1 mouse cellular context compared by ENCODE assay signal in the genomic region with DNA sequence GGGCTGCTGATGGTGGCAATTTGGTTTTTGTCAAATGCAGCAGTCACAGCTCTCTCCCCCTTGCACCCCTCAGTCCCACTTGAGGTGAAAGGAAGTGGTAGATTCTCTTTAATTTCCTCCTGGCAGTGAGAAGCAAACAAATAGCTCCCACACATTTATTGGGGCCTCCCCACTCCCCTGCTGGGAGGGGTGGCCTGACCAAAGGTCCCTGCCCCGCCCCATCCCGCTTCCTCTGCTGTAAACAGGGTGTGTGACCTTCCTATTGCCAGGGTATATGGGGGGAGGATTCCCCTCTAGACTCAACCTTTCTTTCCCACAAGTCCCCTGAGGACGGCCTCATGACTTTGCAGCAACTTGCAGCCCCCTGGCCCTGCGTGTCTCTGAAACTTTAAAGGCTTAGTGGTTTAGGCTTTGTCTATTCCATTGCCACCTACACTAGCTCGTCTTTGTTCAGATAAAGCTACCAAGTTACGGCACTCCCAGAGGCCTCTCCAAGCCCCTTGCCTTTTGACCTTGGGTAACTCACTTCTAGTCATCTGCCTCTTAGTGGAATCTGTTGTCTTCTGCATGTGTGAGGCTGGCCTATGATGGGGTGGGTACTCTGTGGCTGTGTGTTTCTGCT.
TF ChIP-seq lines count a peak whose summit lies in the region.

No protein-coding gene starts in this region.

TF ChIP-seq in CH12.LX, 34 proteins besides CTCF, POLR2A, EP300 and RAD21 (continued from another document):
- no peak for TF ChIP-seq JUND (conservative IDR thresholded peaks at IDR 0.05; ENCODE audit: low read depth, low read length)
- 0 out of 2 replicates have a peak, but pooled peaks have one; percentile 19 for TF ChIP-seq MXI1 (IDR thresholded peaks at IDR 0.05; ENCODE audit: low read depth, low read length)
- 0 out of 2 replicates have a peak, but pooled peaks have one; percentile 61 for TF ChIP-seq UBTF (IDR thresholded peaks at IDR 0.05; ENCODE audit: low read depth, low read length)
- TF ChIP-seq MAZ (IDR thresholded peaks at IDR 0.05; ENCODE audit: low read depth, low read length), result peak; percentile 97
- peak; percentile 45; the same call in 1 of the 2 replicates for TF ChIP-seq HCFC1 (IDR thresholded peaks at IDR 0.05; ENCODE audit: low read depth, low read length)
- peak; percentile 65 for TF ChIP-seq CHD2 (IDR thresholded peaks at IDR 0.05; ENCODE audit: low read length)
- TF ChIP-seq ZKSCAN1 (IDR thresholded peaks at IDR 0.05; ENCODE audit: borderline replicate concordance, low read depth, low read length), result no peak
- no peak; the same call in none of the 2 replicates for TF ChIP-seq MYC (IDR thresholded peaks at IDR 0.05; ENCODE audit: low read depth, low read length)
